Mouse (Mus musculus) CD8-positive naive resting alpha-beta T cell, adult 2 months (primary cell): ENCODE data around the gene Tctn3.

Source experiments
- DNase-seq, 2 experiments: peaks; one replicate each; pipeline ENCODE4 v3.0.0; 2022; ENCODE audit warnings: low read depth in 2 of 2, low spot score in 2 of 2

The Tctn3 gene

GRCm38 (mm10) chr19:40611830-40612506 lies at the start of gene Tctn3, which contains the start of gene Entpd1:
Gene Tctn3, minus strand, starts transcription at chr19:40612233.
Gene Entpd1, plus strand, starts transcription at chr19:40612366.
- peak; percentile 92 to 95 for DNase-seq

GRCm38 (mm10) chr19:40661108-40661507 lies 49.1 kb upstream of the Tctn3 start:
- no peak for DNase-seq

DNA sequence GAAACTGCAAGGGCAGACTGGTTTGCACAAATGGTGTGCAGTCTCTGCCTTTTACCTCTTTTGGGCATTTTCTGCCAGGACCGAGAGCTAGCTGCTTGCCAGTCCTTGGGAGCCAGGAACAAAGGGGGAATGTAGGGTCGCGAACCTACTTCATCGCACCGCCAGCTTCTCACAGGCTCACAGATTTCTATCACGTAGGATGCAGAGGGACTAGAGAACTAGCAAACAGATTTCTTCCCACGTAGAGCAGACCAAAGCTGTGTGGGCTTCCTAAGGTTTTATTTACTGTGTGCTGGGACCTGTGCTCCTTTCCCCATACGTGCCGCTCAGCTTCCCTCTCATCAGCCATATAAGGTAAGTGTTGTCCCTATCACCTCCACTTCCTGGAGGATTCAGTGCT lies 48.5 kb upstream of the Tctn3 start:
- DNase-seq, result no peak

GRCm38 (mm10) chr19:40659651-40660478 lies 47.8 kb upstream of the Tctn3 start:
- peak in 1 of 2 experiments; percentile 12 for DNase-seq

- no peak for DNase-seq
These were observed 46.9 kb upstream of the Tctn3 start for GRCm38 (mm10) chr19:40658935-40659334.

GRCm38 (mm10) chr19:40658281-40658680 lies 46.2 kb upstream of the Tctn3 start:
- no peak for DNase-seq

- DNase-seq, result no peak
These were observed 44.2 kb upstream of the Tctn3 start for GRCm38 (mm10) chr19:40656207-40656606.

DNA sequence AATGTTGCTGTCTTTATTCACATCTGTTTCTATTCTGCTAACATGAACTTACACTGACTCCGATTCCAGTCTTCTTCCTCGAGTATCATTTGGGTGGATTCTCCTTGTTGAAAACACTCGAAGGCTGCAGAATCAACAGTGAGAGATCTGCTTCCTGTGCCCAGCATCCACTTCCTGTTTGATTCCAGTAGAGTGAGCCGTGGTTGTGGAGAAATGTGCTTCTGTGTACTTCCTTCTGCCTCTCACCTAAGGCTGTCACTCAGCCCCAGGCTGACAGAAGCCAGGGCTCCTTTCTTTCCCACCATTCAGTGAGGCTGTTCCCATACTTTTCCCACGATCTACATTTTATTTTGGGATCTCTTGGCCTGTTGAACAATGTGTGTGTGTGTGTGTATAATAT lies 38.1 kb upstream of the Tctn3 start:
- no peak for DNase-seq

DNA sequence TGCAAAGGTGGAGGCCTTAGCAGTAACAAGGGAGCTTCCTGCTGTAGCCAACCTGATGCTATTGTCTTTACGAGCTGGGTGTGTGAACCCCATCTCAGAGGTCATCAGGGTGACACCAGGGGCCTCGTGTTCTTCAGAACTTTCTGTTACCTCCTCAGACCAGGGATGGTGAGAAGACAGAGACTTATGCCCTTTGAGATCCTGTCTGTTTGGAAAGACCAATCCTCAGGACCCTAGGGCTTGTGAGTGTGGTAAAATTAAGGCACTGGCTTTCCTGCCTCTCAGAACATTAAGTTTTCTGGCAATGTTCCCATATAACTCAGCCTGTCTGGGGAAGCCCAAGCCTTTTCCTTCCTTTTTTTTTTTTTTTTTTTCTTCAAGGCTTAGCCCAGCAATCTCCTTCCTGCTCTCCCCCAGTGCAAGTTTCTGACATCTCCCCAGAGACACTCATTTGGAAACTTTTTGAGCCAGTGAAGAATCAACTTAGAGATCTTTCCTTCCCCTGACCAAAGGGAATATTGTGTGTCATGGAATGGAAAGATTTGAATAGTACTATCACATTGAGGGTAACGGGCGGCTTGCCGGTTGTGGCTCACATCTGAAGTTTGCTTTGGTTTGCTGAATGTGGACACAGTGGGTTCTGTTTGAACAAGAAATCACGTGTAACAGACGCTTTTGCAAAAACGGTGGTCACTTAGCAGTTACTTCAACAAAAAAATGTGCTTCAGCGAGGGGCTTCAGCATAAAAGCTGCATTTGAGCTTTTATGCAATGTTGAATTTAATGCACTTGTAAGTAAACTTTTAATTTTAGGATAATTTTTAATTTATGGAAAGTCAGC lies 35.5 kb upstream of the Tctn3 start:
- DNase-seq, result no peak

DNA sequence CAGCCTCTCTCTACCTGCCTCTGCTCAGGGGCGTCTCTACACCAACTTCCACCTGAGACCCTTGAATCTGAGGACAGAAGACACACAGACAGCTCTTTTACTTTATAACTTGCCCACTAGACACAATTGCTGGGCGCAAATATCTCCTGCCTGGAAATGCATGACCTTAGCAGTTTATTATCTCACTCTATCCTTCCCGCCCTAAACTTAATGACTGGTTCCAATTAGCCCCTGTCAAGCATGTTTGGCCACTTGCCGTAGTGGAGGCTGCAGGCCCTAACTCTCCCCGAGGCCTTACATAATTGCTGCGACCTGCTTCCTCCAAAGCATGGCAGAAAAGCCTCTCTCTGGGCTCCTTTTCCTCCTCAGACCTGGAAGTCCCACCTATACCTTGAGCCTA lies 34.3 kb upstream of the Tctn3 start:
- DNase-seq, result no peak

DNA sequence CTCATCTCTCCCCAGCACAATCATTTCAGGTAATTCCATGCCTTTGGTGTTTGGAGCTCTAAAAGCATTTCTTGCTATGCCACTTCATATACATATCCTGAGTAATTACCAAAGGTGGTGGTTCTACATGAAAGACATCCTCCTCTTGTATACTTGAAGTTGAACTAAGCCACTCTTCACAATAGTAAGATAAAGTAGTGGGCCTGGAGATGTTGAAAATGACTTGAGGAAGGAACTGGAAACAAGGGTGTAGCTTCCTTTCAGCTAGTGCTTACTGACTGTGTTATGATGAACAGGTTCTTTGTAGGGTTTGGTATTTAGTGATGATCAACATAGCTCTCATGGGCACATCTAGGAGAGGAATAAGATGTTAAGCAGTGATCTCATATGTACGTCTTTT lies 31.8 kb upstream of the Tctn3 start:
- DNase-seq, result no peak

DNA sequence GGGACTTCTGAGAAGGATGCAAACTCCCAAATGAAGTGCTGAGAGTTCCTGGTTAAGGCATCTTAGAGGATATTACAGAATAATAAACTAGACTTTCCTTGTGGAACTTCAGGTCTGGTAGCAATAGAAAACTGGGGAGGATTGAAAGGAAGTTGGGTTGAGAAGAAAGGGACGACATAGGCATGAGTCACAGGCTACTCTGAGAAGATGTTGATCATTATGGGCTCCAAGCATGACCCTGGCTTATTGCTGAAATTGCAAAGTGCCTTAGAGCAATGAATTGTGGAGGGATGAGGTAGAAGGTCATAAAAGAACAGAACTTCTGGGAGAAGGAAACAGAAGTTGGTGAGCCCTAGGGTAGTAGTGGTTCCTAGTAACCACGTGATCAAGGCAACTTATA lies 28.8 kb upstream of the Tctn3 start:
- DNase-seq, result no peak

- no peak for DNase-seq
These were observed 27.8 kb upstream of the Tctn3 start for GRCm38 (mm10) chr19:40639729-40640304.

- DNase-seq, result no peak
These were observed 26.5 kb upstream of the Tctn3 start for GRCm38 (mm10) chr19:40638582-40638981.

GRCm38 (mm10) chr19:40637601-40638000 lies 25.6 kb upstream of the Tctn3 start:
- no peak for DNase-seq

- DNase-seq, result no peak
These were observed 25.1 kb upstream of the Tctn3 start for GRCm38 (mm10) chr19:40637091-40637490.

GRCm38 (mm10) chr19:40633144-40633543 lies 21.1 kb upstream of the Tctn3 start:
- DNase-seq, result no peak

- no peak for DNase-seq
These were observed 20.6 kb upstream of the Tctn3 start for GRCm38 (mm10) chr19:40632668-40633067.

- DNase-seq, result no peak
These were observed 20.2 kb upstream of the Tctn3 start for GRCm38 (mm10) chr19:40632193-40632592.

- no peak for DNase-seq
These were observed 18.6 kb upstream of the Tctn3 start for GRCm38 (mm10) chr19:40630606-40631005.

DNA sequence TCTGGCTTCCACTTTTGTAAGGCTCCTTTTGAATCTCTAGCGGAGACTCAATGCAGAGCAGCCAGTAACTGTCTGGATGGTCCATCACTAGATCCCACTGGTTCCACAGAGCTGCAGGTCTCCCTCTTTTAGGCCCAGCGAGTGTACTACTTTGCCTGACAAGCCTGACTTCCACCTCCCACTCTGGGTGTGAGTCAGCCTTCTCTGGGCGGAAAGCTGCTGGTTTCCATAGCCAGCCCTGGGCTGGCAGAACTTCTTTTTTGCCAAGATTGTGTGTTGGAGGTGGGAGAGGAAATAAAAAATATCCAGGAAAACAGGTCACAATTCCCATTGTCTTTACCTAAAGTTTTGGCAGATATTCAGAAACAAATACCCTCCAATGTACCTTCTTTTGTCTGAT lies 18.1 kb upstream of the Tctn3 start:
- no peak for DNase-seq
